In the genomic region with DNA sequence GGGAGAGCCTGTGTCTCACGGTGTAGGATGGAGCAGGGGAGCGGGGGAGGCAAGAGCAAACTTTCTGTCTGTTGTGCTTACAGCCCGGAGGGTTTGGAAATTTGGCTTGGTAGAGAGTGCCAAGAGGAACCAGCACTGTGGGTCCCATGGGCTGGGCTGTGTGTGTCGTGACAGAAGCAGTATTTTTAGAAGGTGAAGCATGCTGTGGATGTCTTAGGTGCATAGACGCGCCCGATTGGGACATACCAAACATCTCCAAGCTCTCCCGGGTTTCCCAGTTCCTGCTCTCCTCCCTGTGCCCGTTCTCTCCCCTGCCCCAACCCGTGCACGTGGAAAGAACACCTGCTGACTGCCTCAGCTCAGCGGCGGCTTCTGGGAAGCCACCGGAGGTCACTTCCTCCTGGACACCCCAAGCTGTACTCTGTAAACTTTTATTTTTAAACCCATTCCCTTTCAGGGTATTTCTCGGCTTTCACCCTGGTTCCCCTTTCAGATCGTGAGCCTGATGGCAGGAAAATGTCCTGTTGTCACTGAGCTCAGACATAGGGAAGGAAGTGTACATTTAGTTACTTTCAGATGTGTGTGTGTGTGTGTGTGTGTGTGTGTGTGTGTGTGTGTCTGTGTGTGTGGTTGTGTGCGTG, we compare ENCODE assay signal across 14 mouse cellular contexts. TPM values are rescaled to one million over a fixed set of nuclear protein-coding genes. Genes with fewer than 3 reads are reported as not detected.
DNase-seq lines count a peak whose midpoint lies in the region; ATAC-seq and TF ChIP-seq lines count a peak whose summit lies in the region.
"Had no signal": no experiment of that assay in that cellular context is flagged by ENCODE, and none has a peak within 500 bp of the region (broad histone marks: within the 10 kb centered on the region; RNA-seq: fewer than 3 reads in every experiment).

No protein-coding gene starts in this region.

- no peak for ATAC-seq in heart, embryonic 11.5 days (replicated peaks; ENCODE audit: insufficient number of reproducible peaks, low FRiP score, low TSS enrichment)
- ATAC-seq: intestine, embryonic 16.5 days had no signal

- H3K9ac ChIP-seq in heart, embryonic 11.5 days (ENCODE audit: low read depth, low read length): no peak overlapping the region
- H3K9ac ChIP-seq: embryonic facial prominence, embryonic 13.5 days; neural tube, embryonic 12.5 days; stomach, embryonic 15.5 days had no signal

- H3K9me3 ChIP-seq in heart, embryonic 11.5 days (replicated peaks; ENCODE audit: control insufficient read depth, low read length): no peaks in the 10 kb centered on the region
- H3K9me3 ChIP-seq: embryonic facial prominence, embryonic 13.5 days; neural tube, embryonic 12.5 days; stomach, embryonic 15.5 days had no signal

- no peak for TF ChIP-seq POLR2A in small intestine, adult 2 months (IDR thresholded peaks at IDR 0.05; ENCODE audit: low read depth, low read length)

- WGBS in heart, embryonic 11.5 days (ENCODE audit: insufficient replicate concordance): 48% methylated on average over 17 of the region's 17 CpGs
- 29% methylated on average over 17 of the region's 17 CpGs for WGBS in small intestine, adult 2 months

- H3K27me3 ChIP-seq in heart, embryonic 11.5 days (ENCODE audit: control insufficient read depth, insufficient read depth, low read length): no peaks in the 10 kb centered on the region
- H3K27me3 ChIP-seq in small intestine, adult 2 months (ENCODE audit: control insufficient read depth, insufficient read depth, low read length): no peaks in the 10 kb centered on the region
- H3K27me3 ChIP-seq: embryonic facial prominence, embryonic 13.5 days; stomach, embryonic 15.5 days had no signal

- peaks cover 41% of the 10 kb centered on the region for H3K4me1 ChIP-seq in heart, embryonic 11.5 days (ENCODE audit: control insufficient read depth, insufficient read depth, low read length)
- H3K4me1 ChIP-seq in small intestine, adult 2 months (ENCODE audit: control insufficient read depth, insufficient read depth, insufficient read length, low read length): peaks cover 25% of the 10 kb centered on the region

- no peak overlapping the region for H3K4me3 ChIP-seq in heart, embryonic 11.5 days (ENCODE audit: low read depth, low read length)
- H3K4me3 ChIP-seq in small intestine, adult 2 months (ENCODE audit: low read depth, low read length): no peak overlapping the region
- H3K4me3 ChIP-seq: embryonic facial prominence, embryonic 13.5 days; left cerebral cortex, adult 2 months; neural tube, embryonic 12.5 days; stomach, embryonic 15.5 days had no signal

- H3K27ac ChIP-seq in heart, embryonic 11.5 days (ENCODE audit: low read depth, low read length): no peak overlapping the region
- H3K27ac ChIP-seq in small intestine, adult 2 months (ENCODE audit: insufficient read depth, low read depth, low read length): peak overlapping the region; percentile 8
- H3K27ac ChIP-seq: embryonic facial prominence, embryonic 13.5 days; left cerebral cortex, adult 2 months; neural tube, embryonic 12.5 days; stomach, embryonic 15.5 days had no signal

- no peak for TF ChIP-seq CTCF in small intestine, adult 2 months (IDR thresholded peaks at IDR 0.05; ENCODE audit: extremely low read depth, insufficient read length, insufficient replicate concordance, low read depth, low read length)

- H3K36me3 ChIP-seq in heart, embryonic 11.5 days (ENCODE audit: control insufficient read depth, insufficient read depth, low read length): no peaks in the 10 kb centered on the region
- H3K36me3 ChIP-seq in small intestine, adult 2 months (ENCODE audit: control insufficient read depth, insufficient read depth, low read length): no peaks in the 10 kb centered on the region
- H3K36me3 ChIP-seq: embryonic facial prominence, embryonic 13.5 days; neural tube, embryonic 12.5 days; stomach, embryonic 15.5 days had no signal

- H3K4me2 ChIP-seq in heart, embryonic 11.5 days: no peak overlapping the region
- H3K4me2 ChIP-seq: embryonic facial prominence, embryonic 13.5 days; neural tube, embryonic 12.5 days; stomach, embryonic 15.5 days had no signal

- intact Hi-C loops in heart, postnatal 10 days (cut with DNase I): no loop called here

- DNase-seq in heart, adult 11 months: peak; percentile 97
- peak; percentile 33 for DNase-seq in spleen, adult 12 weeks (ENCODE audit: low spot score)
- no peak for DNase-seq in spleen, postnatal 14 days (ENCODE audit: low spot score in 2 of 2)
- DNase-seq in heart, postnatal 10 days: peak; percentile 53 to 58
- no peak for DNase-seq in urinary bladder, postnatal 14 days (ENCODE audit: low spot score)
- no peak for DNase-seq in urinary bladder, postnatal 4 days (ENCODE audit: low spot score in 2 of 2)
- DNase-seq: lung, postnatal 36 days had no signal

RNA-seq across cellular contexts. Expression of gene Socs3, which starts 10.0 kb away (rescaled TPM):
- polyA plus RNA-seq in heart, embryonic 11.5 days (2014; fragmentation: Nextera tagmentation; extraction: Ambion mirVana): 3.6 and 4.5 TPM in 2 replicates
- total RNA-seq in heart, postnatal 10 days (2021): 1 to 10 TPM; 3.7 to 5.8 TPM
- polyA plus RNA-seq in small intestine, adult 2 months (2012; rRNA removed): 27.2 and 47.2 TPM in 2 replicates

RNA-seq across cellular contexts. Expression of gene Pgs1, which starts 26.2 kb away (rescaled TPM):
- polyA plus RNA-seq in heart, embryonic 11.5 days (2014; fragmentation: Nextera tagmentation; extraction: Ambion mirVana): 26.5 and 27.4 TPM in 2 replicates
- 10 to 100 TPM; 21.2 to 23.7 TPM for total RNA-seq in heart, postnatal 10 days (2021)
- polyA plus RNA-seq in small intestine, adult 2 months (2012; rRNA removed): 19.8 and 35.0 TPM in 2 replicates

Comparison
In these comparisons a context has a peak if more than half of its experiments do, and no peak if none do; other contexts are left out.
1. DNase-seq: peak in heart, adult 11 months (single experiment), spleen, adult 12 weeks (single experiment) and heart, postnatal 10 days (2 of 2); none in spleen, postnatal 14 days (0 of 2), urinary bladder, postnatal 14 days (single experiment) and urinary bladder, postnatal 4 days (0 of 2).